Mouse (Mus musculus) mouse trophoblast stem cell (cell line): ENCODE data around the gene Ccnb2.
"Not testable (repeated sequence)": the region's sequence is repeated elsewhere in the genome, so short reads cannot be mapped to it uniquely, and the experiment has no call there.

Experiments used
- in situ Hi-C, 2 experiments: fragments of 300-500 bp; cut with MseI, MboI; formaldehyde crosslinking; loops; 2 replicates in 1 of 2; 3 replicates in 1 of 2; pipeline ENCODE4 v1.15.1; 2025

Gene Ccnb2

DNA sequence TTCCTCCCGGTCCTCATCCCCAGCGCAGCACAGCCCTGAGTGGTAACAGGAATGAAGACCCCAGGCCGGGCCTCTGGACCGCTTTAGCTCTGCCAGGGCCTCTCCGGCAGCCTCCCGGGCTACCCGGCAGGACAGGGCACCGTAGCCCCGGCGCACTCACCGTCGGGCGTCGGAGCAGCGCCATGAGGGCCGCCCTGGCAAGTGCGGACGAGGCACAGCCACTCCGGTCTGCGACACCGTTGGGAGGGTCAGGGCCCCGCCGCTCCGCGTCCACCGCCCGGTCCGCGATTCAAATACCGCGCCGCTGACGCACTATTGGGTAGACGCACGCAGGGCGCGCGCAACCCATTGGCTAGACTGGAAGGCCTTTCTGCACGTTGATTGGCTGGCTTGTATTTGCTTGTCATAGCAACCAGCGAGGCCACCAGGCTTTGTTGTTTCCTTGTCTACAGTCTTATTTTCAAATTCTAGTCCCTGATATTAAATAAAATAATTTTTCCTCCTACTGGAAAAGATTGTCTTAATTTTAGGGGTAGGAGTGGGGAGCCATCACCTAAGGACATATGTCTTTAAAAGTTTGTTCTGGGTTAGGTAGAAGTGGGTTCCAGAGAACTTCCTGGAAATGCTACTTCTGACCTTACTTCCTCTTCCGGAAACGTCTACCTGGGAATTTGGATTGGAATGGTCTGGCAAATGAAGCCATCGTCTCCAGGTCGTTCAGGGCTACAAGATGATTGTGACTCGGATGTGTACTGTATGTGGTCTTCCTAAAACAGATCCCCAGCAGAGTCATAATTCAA, at the start of gene Ccnb2:
Gene Ccnb2 (minus strand): TSS at position 291 of the 800 bp plus-strand sequence.
- in situ Hi-C loops, result no loop called here

DNA sequence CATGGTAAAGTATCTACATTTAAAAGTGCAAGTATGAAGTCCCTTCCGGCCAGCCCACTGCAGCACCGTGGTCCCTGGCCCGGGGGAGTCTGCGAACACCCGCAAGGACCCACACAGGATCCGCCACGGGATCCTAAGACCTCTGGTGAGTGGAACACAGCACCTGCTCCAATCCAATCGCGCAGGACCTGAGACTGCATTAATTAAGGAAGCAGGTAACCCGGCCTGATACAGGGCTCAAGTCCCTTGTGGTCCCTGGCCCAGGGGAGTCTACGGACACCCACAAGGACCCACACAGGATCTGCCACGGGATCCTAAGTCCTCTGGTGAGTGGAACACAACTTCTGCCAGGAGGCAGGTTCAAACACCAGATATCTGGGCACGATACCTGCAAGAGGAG, 41.7 kb upstream of the Ccnb2 start:
- in situ Hi-C loops, result not testable (repeated sequence)

DNA sequence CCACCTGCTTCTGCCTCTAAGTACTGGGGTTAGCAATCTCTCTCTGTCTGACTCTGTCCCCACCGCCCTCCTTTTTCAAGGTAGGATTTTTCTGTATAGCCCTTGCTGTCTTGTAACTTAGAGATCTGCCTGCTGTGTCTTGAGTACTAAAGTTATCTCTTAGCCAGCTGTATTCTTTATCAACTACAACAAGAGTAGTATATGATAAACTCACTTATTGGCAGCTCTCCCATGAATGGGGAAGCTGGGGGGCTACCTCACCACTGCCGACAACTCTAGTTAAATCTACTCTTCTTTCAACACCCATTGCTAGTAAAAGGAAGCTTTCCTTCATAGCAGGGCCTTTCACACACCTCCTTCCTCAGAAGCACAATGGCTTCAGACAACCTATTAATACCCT, 31.0 kb upstream of the Ccnb2 start:
- in situ Hi-C loops, result no loop called here

DNA sequence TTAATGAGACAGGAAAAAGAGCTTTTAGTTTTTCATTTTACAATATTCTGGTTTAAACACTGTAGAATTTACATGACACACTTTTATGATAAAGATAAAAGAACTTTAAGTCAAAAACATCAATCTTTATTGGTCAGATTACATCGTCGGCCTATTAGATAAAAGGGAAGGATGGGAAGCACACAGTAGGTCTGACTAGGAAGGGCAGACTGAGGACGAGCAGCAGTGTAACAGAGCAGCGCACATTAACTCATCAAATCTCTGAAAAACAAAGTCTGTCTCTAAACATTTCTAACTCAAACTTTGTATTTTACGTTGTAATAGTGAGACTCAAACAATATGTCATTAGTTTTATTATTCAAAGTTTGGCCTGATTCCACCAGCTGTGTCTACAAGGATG, 27.7 kb upstream of the Ccnb2 start:
- in situ Hi-C loops, result no loop called here

DNA sequence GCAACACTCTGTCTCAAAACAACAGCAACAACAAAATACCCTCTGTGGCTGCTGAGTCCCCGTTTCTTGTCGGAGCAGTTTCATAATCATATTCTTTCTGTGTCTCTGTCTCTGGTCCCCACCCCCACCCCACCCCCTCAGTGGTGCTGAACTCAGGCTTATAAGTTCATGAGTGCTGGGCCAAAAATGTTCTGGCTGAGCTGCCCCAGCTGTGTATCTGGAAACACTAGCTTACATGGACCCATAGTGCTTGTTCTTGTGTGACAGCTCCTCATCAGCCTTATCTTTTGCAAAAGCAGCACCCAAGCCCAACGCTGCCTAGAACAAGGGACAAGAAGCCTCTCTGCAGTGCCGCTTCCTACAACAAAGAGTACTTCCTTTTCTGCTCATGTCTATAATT, 18.6 kb upstream of the Ccnb2 start:
- in situ Hi-C loops, result no loop called here

DNA sequence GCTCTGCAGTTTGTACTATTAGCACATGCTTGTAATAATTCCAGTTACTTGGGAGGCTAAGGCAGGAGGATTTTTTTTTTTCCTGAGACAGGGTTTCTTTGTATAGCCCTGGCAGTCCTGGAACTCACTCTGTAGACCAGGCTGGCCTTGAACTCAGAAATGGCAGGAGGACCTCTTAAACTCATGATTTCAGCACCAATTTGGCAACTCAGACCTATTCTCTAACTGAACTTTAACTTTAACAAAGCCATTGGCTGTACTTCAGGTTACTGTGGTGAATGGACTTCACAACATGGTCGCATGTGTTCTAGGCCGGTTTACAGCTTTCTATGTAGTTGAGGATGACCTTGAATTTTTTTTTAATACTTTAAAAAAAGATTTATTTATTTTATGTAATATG, 1.3 kb upstream of the Ccnb2 start:
- in situ Hi-C loops, result no loop called here

DNA sequence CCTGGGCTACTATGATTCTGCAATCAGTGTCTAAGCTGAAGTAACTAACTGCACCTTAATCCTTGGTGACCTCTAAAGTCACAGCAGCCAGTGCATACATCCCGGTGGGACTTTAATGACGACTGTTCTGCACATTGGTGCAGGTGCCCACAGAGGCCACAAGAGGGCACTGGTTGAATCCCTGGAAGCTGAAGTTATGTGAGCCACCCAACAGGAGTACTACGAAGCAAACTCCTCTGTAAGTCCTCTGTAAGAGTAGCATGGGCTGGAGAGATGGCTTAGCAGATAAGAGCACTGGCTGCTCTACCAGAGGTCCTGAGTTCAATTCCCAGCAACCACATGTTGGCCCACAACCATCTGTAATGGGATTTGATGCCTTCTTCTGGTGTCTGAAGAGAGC, 4.9 kb downstream of the Ccnb2 start:
- in situ Hi-C loops, result no loop called here

DNA sequence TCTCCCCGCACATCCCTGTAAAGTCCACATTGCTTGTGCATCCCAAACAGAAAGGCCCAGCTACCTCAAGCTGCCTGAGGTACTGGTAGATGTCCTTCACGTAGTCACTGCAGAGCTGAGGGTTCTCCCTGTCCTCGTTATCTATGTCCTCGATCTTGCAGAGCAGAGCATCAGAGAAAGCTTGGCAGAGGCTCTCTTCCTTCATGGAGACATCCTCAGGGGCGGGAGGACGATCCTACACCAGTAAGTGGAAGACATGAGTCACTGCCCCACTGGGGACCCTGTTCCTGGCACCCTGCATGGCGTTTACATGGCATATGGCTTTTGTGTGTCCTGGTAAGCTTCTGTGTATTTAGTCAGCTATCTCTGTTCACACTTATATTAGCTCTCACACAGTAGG, 8.3 kb downstream of the Ccnb2 start:
- in situ Hi-C loops, result no loop called here

DNA sequence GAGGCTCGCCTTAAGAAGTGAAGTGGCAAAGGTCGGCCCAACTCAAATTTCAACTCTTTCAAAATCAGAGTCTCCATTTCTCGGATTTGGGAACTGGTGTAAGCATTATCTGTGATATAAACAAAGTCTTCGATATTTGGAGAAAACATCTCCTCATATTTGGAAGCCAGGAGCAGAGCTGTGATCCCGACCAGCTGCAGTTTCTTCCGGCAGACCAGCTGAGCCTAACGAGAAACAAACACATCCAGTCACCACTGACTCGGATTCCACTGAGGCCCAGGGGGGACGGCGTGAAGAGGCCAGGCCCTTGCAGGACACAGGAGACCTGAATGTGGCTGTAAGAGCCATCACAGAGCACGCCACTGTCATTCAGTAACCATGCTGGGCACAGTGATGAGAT, 10.7 kb downstream of the Ccnb2 start:
- in situ Hi-C loops, result no loop called here

DNA sequence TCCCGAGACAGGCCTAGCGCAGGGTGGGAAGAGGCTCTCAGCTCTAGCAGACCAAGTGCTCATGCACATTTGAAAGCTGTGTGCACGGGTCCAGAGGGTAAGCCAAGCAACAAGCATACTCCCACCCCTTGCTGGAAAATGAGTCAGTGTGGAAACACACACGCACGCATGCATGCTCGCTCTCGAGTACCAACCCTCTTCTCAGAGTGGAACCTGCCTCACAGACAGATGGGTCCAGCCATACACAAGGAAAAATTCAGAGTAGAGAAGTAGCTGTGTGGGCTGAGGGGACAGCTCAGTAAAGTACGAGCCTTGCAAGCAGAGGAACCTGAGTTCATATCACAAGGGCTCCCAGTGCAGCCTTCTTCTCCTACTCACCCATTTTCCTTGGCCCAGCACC, 11.6 kb downstream of the Ccnb2 start:
- in situ Hi-C loops, result no loop called here

DNA sequence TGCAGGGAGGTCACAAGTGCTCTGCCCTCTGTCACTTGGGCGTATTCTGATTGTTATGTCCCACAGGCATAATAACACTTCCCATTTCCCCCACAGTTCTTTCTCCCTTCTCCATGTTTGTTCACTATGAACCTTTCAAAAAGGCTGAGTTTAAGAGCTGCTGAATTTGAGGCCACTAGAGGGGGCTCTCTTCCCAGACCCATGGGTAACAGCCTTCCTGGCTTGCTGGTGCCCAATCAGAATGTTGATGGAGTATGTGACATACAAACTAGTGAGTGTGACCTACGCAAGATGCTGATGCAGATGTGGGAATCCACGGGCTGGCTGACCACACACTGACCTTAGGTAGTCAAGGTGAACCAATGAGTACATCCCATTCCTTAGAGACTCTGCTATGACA, 12.6 kb downstream of the Ccnb2 start:
- in situ Hi-C loops, result no loop called here

DNA sequence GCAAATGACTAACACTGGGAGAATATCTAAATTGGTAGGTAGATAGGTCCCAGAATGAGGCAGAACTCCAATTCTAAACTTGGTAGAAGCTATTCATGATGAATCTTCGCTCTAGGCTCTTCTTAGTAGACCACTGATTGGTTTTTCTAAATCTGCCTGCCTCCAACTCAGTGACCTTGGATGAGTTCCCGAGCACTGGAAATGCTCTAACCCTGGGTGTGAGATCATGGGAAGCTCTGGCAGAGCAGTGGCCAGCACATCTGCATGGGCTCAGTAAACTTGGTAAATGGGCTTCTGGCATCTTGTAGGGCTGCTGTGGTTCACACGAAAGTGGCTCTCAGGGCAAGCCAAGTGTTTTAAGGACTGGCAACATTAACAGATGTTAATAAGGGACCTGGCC, 14.8 kb downstream of the Ccnb2 start:
- in situ Hi-C loops, result no loop called here

DNA sequence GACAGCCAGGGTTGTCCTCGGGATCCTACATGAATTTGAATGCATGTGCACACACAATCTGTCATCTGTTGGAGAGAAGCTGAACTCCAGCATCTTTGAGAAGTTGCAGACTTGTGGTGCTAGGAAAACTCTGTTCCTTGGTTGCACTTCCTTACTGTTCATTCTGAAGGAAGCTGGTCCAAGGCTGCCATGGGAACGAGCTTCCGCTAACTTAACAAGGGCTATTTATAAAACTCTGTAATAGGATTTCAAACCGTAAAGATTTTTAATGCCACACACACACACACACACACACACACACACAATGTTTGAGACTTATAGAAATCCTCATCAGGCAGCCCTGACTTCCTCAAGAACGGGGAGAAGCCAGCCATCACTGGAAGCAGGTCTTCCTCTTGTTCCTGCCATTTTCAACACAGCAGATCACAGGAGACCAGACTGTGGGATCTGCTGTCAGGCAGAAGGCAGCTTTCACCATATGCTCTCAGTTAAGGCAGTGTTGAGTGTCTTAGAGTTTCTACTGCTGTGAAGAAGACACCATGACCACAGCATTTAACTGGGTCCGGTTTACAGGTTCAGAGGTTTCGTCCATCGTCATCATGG, 19.3 kb downstream of the Ccnb2 start:
- in situ Hi-C loops, result no loop called here

DNA sequence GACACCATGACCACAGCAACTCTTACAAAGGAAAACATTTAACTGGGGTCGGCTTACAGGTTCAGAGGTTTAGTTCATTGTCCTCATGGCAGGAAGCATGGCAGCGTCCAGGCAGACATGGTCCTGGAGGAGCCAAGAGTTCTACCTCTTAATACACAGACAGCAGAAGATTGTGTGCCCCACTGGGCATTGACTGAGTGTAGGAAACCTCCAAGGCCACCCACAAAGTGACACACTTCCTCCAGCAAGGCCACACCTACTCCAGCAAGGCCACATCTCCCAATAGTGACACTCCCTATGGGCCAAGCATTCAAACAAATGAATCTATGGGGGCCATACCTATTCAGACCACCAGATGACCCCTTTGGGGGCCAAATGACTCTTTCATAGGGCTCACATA, 25.3 kb downstream of the Ccnb2 start:
- in situ Hi-C loops, result loop anchor here in 1 of 2 experiments (10.0 kb wide), 1 partner anchor 191 kb away; the partner anchor contains the start of gene Myo1e

DNA sequence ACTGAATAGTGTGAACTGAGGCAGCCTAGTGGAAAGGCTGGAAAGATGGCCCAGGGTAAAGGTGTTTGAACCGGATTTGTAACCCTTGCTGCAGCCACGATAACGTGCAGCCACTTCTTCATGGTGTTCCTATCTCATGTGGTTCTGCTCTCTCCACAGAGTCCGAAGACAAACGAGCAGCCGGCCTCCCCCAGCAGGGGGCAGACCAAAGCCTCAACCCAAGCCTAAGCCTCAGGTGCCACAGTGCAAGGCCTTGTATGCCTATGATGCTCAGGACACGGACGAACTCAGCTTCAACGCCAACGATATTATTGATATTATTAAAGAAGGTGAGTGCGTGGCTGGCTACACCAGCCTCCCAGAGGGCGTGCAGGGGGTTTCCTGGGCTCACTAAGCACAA, 25.7 kb downstream of the Ccnb2 start:
- in situ Hi-C loops, result loop anchor here in 1 of 2 experiments (10.0 kb wide), 1 partner anchor 191 kb away; the partner anchor contains the start of gene Myo1e

DNA sequence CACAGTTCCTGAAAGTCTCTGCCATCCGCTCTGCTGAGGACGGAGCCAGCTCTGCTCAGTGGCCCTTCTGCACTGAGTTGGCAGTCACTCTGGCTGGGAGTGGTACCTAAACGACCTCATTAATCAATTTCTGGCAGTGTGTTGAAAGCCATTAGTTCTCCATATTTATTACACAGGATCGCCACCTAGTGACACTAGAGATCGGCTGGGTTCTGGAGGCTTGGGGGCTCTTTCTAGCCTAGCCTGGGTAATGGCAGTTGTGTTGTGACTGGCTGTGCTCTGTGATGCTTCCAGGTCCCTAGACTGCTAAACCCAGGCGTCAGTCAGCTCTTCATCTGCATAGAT, 28.8 kb downstream of the Ccnb2 start:
- in situ Hi-C loops, result loop anchor here (5.0 to 10.0 kb wide), 2 partner anchors 185 to 188 kb away; partner anchors contain the start of gene Myo1e (in 2 of the 2)

DNA sequence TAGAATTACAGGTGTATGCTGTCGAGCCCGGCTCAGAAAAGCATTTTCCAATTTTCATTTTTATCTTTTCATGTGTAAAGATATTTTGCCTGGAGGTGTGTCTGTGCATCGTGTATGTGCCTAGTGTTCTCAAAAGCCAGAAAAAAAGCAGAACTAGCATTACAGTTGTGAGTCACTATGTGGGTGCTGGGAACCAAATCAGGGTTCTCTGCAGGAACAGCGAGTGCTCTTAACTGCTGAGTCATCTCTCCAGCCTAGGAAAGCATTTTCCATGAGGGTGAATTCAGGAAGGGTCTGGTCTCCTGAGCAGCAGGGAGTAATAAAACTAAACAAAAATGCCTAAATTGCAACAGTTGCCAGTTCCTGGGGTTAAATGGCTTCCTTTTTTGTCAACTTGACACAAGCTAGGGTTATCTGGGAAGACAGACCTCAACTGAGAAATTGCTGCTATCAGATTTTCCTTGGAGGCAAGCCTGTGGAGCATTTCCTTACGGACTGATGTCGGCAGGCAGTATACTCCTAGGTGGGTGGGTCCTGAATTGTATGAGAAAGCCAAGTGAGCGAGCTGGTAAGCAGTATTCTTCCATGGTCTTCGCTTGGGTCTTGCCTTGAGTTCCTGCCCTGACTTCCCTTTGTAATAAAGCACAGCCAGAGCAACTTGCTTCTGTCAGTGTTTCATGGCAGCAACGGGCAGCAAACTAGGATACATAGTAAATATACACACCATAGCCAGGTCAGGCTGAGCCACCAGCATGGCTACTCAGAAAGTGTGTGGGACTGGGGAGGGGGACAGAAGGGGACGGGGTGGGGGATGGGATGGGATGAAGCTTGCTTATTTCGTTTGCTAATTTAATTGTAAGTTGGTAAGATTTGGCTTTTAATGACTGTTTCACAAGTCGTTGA, 29.4 kb downstream of the Ccnb2 start:
- in situ Hi-C loops, result loop anchor here (5.0 to 10.0 kb wide), 2 partner anchors 185 to 187 kb away; partner anchors contain the start of gene Myo1e (in 2 of the 2)

DNA sequence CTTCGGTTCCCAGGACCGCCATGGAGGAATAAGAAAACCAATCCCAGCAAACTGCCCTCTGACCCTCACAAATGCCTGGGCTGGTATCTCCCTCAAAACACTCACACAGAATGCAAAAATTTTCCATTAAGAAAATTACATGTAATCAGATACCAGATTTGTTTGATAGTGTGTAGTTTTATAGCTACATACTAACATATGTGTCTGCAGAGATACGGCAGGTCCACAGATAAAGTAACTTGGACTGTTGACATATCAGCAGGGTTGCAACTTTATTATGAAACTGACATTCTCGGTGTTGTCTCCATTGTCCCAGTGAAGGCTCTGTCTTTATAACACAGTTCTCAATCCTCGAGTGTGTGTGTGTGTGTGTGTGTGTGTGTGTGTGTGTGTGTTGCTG, 30.3 kb downstream of the Ccnb2 start:
- in situ Hi-C loops, result loop anchor here (5.0 to 10.0 kb wide), 2 partner anchors 184 to 186 kb away; partner anchors contain the start of gene Myo1e (in 2 of the 2)

DNA sequence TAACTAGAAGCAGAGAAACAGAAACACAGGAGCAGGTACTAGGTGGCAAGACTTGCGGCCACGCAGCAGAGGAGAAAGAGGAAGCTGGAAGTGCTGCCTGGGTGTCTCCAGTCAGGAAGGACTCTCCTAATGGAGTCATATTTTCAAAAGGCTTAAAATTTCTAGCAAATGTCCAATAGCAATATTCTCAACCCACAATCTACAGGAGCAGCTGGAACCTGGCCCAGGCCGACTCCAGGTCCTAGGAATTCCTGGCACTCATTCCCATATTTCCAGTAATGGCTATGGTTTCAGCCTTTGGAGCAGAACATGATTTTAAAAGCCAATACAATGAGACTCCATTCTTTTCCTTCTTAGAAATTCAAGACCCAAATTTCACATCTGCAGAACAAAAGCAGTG, 31.8 kb downstream of the Ccnb2 start:
- in situ Hi-C loops, result no loop called here

DNA sequence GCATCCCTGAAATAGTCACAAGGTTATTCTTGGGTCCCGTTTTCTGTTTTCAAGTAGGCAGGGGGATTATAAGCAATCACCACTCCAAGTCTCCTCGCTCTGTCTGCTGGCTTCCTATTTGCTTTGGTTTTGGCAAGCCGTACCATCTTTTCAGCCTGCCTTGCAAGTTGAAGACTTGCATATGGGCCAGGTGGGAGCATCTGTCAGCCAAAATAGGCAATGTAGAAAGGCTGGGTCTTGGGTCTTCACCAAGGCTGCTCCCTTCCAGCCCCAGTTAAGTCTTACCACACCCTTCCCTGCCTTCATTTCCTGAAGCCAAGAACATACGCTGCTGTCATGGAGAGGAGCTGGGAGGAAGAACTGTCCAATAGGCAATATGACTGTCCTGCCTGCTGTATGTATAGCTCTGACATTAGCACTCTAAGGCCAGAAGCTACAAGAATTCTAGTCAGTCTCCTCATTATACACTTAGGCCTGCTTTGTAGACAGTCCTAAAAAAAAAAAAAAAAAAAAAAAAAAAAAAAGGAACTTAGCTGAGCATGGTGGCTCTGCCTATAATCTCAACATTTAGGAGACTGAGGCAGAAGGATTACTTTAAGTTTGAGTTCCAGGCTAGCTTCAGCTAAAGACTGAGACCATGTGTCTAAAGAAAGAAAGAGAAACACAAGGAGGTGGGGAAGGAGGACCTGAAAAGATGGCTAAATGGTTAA, 33.8 kb downstream of the Ccnb2 start:
- in situ Hi-C loops, result no loop called here

DNA sequence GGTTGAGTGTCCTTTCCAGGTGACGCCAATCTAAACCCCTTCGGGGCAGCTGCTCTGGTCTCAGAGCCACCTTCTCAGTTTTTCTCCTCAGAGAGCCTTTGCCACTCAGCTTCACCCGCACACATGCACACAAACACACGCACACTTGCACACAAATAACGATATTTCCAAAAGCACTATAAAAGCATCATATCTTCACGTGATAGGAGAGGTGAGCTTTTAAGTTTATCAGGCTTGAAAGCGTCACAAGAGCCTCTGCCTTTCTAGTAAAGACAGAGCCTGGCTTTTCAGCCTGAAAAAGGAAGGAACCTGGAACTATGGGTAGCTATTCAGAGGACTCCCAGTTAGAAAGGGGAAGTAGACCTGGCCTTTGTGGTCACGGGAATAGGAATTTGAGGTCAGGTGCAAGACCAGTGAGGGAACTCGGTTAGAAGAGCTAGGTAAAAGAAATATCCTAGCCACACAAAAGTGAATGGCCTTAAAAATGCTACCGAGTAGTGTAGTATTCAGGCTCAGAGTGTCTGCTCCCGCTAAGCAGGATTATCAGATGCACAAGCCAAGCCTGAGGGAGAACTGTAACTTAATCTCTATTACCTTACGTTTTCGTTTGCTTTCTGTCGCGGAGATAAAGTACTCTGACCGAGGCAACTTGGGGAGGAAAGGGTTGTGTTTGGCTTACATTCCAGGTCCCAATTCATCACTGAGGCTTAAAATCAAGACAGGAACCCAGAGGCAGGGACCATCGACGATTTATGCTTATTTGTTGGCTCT, 36.2 kb downstream of the Ccnb2 start:
- in situ Hi-C loops, result no loop called here
